Mouse (Mus musculus): ENCODE measurements at regions not wholly inside any gene's neighbourhood (a gene's known extent, or its start where the extent isn't known, plus 50 kb on each side); places are given as distances from the start of the nearest gene placed in this dataset.

GRCm38 (mm10) chr15:11712481-11713274 is 194.4 kb downstream of the Npr3 start:
- DNase-seq: no peak

GRCm38 (mm10) chr15:11701246-11701645 is 205.8 kb downstream of the Npr3 start:
- DNase-seq: no peak

GRCm38 (mm10) chr15:11699929-11700328 is 207.2 kb downstream of the Npr3 start:
- no peak for DNase-seq

- DNase-seq: no peak
Observed at GRCm38 (mm10) chr15:11697060-11697459, 210.0 kb downstream of the Npr3 start.

GRCm38 (mm10) chr15:11693772-11694270 is 213.3 kb downstream of the Npr3 start:
- no peak for DNase-seq

GRCm38 (mm10) chr15:11664839-11665379 is 242.2 kb downstream of the Npr3 start:
- DNase-seq: peak in 1 of 2 experiments; percentile 2

GRCm38 (mm10) chr15:11655168-11655567 is 251.9 kb downstream of the Npr3 start:
- DNase-seq: no peak

GRCm38 (mm10) chr15:11646241-11646640 is 246.8 kb upstream of the Tars start:
- no peak for DNase-seq

GRCm38 (mm10) chr15:11644779-11645178 is 245.3 kb upstream of the Tars start:
- DNase-seq: no peak

- DNase-seq: no peak
Observed at GRCm38 (mm10) chr15:11630654-11631053, 231.2 kb upstream of the Tars start.

- DNase-seq: no peak
Observed at GRCm38 (mm10) chr15:11626433-11626832, 227.0 kb upstream of the Tars start.

- no peak for DNase-seq
Observed at GRCm38 (mm10) chr15:11612416-11612815, 213.0 kb upstream of the Tars start.

GRCm38 (mm10) chr15:11610043-11610670 is 210.7 kb upstream of the Tars start:
- DNase-seq: no peak

- no peak for DNase-seq
Observed at GRCm38 (mm10) chr15:11607489-11607888, 208.0 kb upstream of the Tars start.

- DNase-seq: no peak
Observed at GRCm38 (mm10) chr15:11605677-11606076, 206.2 kb upstream of the Tars start.

GRCm38 (mm10) chr15:11597021-11597420 is 197.6 kb upstream of the Tars start:
- no peak for DNase-seq

- peak; percentile 13 to 29 for DNase-seq
Observed at GRCm38 (mm10) chr15:11590542-11591116, 191.2 kb upstream of the Tars start.

- DNase-seq: no peak
Observed at GRCm38 (mm10) chr15:11589795-11590194, 190.3 kb upstream of the Tars start.

- no peak for DNase-seq
Observed at GRCm38 (mm10) chr15:11586384-11586783, 186.9 kb upstream of the Tars start.

GRCm38 (mm10) chr15:11584155-11584554 is 184.7 kb upstream of the Tars start:
- DNase-seq: no peak

- DNase-seq: no peak
Observed at GRCm38 (mm10) chr15:11578331-11578730, 178.9 kb upstream of the Tars start.

- no peak for DNase-seq
Observed at GRCm38 (mm10) chr15:11574359-11574758, 174.9 kb upstream of the Tars start.

GRCm38 (mm10) chr15:11573496-11573895 is 174.0 kb upstream of the Tars start:
- DNase-seq: no peak

- peak; percentile 41 to 52 for DNase-seq
Observed at GRCm38 (mm10) chr15:11572063-11572462, 172.6 kb upstream of the Tars start.

Data from kidney, postnatal 4 days (tissue).